Mouse (Mus musculus) cerebellum, adult 11 months (tissue): Measurements from ENCODE around the gene Cdx4.

ENCODE experiments used
- DNase-seq: peaks from one replicate; pipeline ENCODE4 v3.0.0; 2022

The Cdx4 gene

DNA sequence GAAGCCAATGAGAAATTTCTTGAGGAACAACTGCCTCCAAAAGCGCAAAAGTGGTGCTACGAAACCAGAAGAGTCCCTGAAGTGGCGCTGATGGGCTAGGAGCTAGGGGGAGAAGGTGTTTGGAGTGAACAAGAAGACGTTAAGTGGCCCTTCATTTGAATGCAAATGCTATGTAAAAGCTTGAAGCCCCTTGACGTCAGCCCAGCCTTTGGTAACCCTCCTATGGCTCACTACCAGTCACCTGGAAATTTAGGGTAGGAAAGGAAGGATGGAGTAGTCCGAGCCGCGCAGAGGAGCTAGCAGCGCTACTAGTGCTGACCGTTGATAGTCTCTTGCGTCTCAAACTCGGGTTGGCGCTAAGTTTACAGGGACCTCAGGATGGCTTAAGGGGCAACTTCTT, at the start of gene Cdx4:
Cdx4 (plus strand) TSS at position 253 of the 400 bp plus-strand sequence.
- DNase-seq = no peak

GRCm38 (mm10) chrX:103274325-103274724, 46.9 kb upstream of the Cdx4 start:
- no peak for DNase-seq

DNA sequence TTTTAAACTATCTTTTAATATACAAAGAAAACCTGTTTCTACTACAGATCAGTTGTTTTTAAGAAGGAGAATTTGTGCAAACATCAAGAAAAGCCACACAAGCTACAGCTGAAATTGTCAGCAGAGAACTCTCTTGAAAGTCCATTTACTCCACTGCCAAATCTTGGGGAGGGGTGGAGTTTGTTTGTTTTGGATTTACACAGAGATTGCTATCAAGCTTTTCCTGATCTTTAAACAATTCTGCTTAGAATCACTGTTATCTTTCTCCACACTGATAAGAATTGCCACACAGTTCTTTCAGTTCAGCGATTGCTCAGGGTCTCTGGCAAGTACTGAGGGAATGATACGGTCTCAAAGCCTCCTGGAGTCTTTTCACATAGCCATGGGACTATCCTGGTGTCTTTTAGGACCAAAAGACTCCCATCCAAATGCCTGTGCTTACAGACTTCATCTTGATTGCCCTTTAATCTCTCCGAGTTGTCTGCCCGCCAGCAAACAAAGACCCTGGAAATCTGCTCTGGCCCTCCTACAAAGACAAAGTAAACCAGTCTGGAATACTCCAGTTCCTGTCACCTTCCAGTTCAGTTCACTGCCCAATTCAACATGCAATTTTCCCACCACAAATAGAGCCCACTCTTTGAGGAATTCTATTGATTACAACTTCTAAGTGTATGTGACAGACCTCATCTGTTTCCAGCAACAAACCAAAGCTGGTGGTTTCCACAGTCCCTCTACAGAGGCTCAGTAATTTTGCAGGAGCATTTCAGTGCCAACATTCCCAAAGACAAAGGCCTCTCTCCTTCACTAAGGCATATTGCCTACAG, 34.1 kb upstream of the Cdx4 start:
- no peak for DNase-seq

GRCm38 (mm10) chrX:103287846-103288377, 33.3 kb upstream of the Cdx4 start:
- no peak for DNase-seq

DNA sequence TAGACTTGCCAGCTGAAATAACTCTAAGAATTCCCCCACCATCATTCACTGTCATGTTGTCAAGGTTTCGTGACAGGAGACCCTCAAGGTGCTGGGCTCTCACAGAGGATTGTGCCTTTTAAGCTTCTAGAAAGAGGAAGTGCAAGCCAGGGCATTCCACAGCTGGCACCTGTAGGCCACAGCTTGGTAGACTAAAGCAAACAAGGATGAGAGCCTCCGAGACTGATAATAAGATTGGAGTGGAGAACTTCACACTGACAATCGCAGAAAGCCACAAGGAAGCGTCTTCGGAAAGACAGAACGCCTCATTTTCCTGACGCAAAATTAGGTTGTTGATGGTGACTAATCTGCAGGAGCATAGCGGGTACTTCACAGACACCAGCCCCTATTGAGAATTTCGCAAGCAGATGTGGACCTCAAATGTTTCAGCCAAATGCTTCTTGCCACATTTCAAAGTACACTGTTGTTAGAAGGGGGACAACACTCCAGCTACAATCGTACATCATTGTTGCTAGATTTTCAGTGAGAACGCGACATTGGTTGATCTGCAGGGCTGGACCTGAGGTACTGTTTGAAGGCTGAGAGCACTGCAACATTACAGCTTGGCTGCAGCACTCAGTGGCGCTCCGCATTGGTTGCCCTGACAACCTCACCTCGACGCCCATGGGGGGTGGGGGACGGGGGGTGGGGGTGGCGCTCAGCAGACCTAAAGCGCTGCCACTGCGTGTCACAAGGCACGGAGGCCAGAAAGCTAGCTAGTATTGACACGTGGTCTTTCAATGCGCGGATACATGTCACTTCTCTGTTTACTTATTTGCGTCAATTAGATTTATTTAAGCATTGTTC, 32.5 kb upstream of the Cdx4 start:
- no peak for DNase-seq

DNA sequence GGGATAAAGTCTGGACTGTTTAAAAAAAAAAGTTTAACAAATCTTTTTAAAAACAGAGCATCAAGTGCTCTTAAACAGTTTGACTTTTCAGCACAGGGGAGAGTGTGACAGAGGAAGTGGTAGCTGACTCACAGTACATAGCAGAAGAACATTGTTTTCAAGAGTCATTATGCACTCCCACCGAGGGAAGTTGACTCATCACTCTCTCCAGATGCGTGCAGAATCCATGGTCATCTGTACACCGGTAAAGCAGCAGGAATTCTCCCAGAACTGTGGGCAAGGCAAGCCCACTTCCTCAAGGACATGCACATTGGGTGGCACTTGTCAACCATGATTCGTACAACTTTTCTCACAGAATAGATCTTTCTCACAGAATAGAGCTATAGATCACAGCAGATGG, 22.3 kb upstream of the Cdx4 start:
- DNase-seq = no peak

- no peak for DNase-seq
Observed at GRCm38 (mm10) chrX:103308262-103308661, 12.9 kb upstream of the Cdx4 start.

- no peak for DNase-seq
Observed at GRCm38 (mm10) chrX:103311723-103312122, 9.5 kb upstream of the Cdx4 start.

- no peak for DNase-seq
Observed at GRCm38 (mm10) chrX:103314146-103314545, 7.1 kb upstream of the Cdx4 start.

DNA sequence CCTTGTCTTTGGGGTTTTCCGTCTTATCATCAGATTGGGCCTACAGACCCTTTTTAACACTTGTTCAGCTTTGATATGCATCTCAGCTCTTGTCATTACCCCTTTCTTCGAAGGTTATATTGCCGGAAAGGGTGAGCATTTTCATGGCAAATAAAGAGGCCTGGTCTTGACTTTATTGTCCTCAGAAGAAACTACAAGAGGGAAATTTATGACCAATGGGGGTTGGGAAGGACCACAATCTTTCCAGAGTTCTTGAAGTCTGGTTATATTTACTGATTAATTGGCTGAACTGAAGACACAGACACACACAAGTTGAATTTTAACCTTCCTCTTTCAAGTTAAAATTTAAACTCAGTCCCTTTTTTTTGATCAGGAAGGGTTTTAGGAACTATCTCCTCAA, 4.7 kb downstream of the Cdx4 start:
- no peak for DNase-seq

- DNase-seq = peak; percentile 7
Observed at GRCm38 (mm10) chrX:103329386-103329785, 8.2 kb downstream of the Cdx4 start.

DNA sequence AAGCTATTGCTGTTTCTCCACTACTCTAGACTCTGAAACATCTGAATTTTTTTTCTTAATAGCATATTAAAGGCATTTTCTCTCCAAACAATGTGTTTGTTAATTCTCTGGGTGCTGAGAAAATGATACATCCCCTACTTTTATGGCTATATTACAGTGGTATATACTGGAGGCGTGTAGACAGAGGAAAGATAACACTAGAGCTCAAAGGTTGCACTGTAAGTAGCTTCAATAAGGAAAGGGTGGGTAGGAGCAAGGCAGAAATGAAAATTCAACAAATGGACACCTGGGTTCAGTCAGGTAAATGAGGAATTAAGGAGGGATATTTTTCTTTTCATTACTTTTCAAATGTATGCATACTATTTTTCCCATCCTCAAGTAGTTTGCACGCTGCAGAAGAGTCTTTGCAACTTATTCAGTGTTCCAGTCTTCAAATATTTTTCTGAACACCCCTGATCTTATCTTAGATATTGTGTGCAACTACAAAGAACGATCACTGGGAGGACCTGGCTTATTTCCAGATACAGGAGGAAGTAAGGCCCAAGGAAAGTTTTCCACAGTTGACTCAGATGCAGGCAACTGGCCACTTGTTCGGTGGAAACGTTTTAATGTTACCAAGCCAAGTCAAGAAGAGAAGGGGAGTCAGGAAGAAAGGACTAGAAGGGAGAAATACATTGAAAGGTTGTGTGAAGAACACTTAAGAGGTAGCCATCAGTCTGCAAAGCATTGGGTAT, 10.1 kb downstream of the Cdx4 start:
- DNase-seq = no peak

GRCm38 (mm10) chrX:103341369-103342113, 20.3 kb downstream of the Cdx4 start:
- DNase-seq = no peak

- DNase-seq = no peak
Observed at GRCm38 (mm10) chrX:103355784-103356183, 34.6 kb downstream of the Cdx4 start.

DNA sequence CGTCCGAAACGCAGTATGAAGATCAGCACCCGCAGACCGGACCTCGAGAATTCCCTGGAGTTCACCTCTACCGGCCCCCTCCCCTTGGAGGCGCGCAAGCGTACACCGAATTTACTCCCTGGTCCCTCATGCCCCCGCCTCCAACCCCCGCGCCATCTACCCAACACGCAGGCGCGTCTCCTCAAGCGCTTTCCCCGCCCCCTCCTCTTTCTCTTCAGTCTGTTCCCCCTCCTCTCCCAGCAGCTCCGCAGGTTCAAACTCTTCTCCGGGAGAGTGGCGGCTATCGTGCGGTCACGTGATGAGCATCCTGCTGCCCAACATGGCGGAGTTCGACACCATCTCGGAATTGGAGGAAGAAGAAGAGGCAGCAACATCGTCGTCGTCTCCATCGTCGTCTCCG, 35.1 kb downstream of the Cdx4 start, which contains the start of gene Chic1:
Chic1 (plus strand) TSS at position 190 of the 400 bp plus-strand sequence.
- peak; percentile 73 for DNase-seq

- DNase-seq = peak; percentile 9
Observed at GRCm38 (mm10) chrX:103356761-103357236, 35.6 kb downstream of the Cdx4 start.

DNA sequence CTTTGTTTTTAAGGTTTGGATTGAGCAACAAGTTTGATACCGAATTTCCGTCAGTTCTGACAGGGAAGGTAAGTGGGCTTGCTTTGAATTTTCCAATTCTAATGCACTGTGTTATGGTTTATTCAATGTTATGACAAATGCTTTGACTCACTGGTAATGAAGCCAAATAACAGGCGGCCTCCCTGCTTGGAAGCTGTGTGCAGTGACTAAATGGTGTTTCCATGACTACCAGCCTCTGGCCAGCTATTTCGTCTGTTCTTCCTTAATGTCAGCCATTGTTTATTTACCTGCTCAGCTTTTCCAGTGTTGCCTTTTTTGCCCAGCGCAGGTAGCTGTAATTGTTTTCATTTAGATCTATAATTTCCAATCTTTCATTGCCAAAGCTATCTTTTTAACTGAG, 45.0 kb downstream of the Cdx4 start:
- DNase-seq = no peak

- no peak for DNase-seq
Observed at GRCm38 (mm10) chrX:103368650-103369049, 47.5 kb downstream of the Cdx4 start.

GRCm38 (mm10) chrX:103371221-103371620, 50.0 kb downstream of the Cdx4 start:
- DNase-seq = no peak

DNA sequence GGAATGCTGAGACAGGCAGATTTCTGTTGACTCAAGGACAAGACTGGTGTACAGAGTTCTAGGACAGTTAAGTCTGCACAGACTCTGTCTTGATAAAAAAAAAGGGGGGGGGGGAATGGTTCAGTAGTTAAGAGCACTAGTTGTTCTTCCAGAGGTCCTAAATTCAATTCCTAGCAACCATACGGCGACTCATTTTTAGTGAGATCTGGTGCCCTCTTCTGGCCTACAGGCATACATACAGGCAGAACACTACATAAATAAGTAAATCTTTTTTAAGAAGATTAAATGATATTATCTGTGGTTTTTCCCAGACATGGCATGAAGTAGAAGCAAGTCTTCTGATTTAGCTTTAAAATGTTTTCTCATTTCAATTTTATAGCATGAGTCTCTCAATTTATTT, 50.4 kb downstream of the Cdx4 start:
- DNase-seq = no peak

- DNase-seq = no peak
Observed at GRCm38 (mm10) chrX:103374250-103374649, 53.1 kb downstream of the Cdx4 start.
